Mouse (Mus musculus) liver, embryonic 14.5 days (tissue): ENCODE data around the gene Sept1. TPM values are rescaled to one million over a fixed set of nuclear protein-coding genes. Genes with fewer than 3 reads are reported as not detected.

Source experiments
- ATAC-seq: fragments of 200-750 bp; cut with Nextera tagmentation; 2 replicates; pipeline ENCODE4 v1.8.0; 2017; ENCODE audit warnings: moderate number of reproducible peaks, mild to moderate bottlenecking, moderate library complexity; ENCODE audit not compliant: insufficient read depth
- DNase-seq, 3 experiments: peaks; one replicate each; pipeline ENCODE4 v3.0.0-alpha.2; 2012 to 2013; ENCODE audit warnings: low read depth in 3 of 3, low spot score in 3 of 3
- H3K27ac ChIP-seq: fragments of 300-500 bp; sonication (generic); 2 replicates; pipeline ENCODE4 v1.5.1; 2014; ENCODE audit warnings: moderate library complexity, mild to moderate bottlenecking, control low read depth, inconsistent platforms
- H3K27me3 ChIP-seq: fragments of 300-500 bp; sonication (generic); 2 replicates; pipeline ENCODE4 v1.6.1; 2014; ENCODE audit warnings: mild to moderate bottlenecking, low read length, moderate library complexity; ENCODE audit not compliant: control insufficient read depth, insufficient read depth
- H3K36me3 ChIP-seq: fragments of 300-500 bp; sonication (generic); replicated peaks from 2 replicates; pipeline ENCODE4 v1.6.1; 2014; ENCODE audit warnings: low read depth; ENCODE audit not compliant: control insufficient read depth, insufficient read depth
- H3K4me1 ChIP-seq, 2 experiments: fragments of 200-500 bp in 1 of 2; fragments of 300-500 bp in 1 of 2; sonication (generic) in 1 of 2; replicated peaks; 2 replicates each; pipeline ENCODE4 v1.6.1; 2012 to 2014; ENCODE audit warnings: antibody characterized with exemption in 1 of 2, inconsistent platforms in 1 of 2, low read length in 1 of 2; ENCODE audit not compliant: control insufficient read depth in 2 of 2, insufficient read depth in 2 of 2
- H3K4me2 ChIP-seq: fragments of 300-500 bp; sonication (generic); 2 replicates; pipeline ENCODE4 v1.6.1; 2014; ENCODE audit warnings: low read depth, mild to moderate bottlenecking, control low read depth, moderate library complexity
- H3K4me3 ChIP-seq, 2 experiments: fragments of 200-500 bp in 1 of 2; fragments of 300-500 bp in 1 of 2; sonication (generic) in 1 of 2; 2 replicates each; pipeline ENCODE4 v1.5.1; 2012 to 2014; ENCODE audit warnings: low read depth in 2 of 2, low read length in 2 of 2, mild to moderate bottlenecking in 2 of 2, control low read depth in 1 of 2, inconsistent platforms in 1 of 2, moderate library complexity in 1 of 2; ENCODE audit not compliant: insufficient read depth in 1 of 2
- H3K9ac ChIP-seq: fragments of 300-500 bp; sonication (generic); replicated peaks from 2 replicates; pipeline ENCODE4 v1.6.1; 2014; ENCODE audit warnings: mild to moderate bottlenecking, control low read depth, moderate library complexity
- H3K9me3 ChIP-seq: fragments of 300-500 bp; sonication (generic); 2 replicates; pipeline ENCODE4 v1.6.1; 2016; ENCODE audit warnings: low read length, mixed read lengths; ENCODE audit not compliant: control insufficient read depth
- CTCF ChIP-seq: IDR thresholded peaks from 2 replicates; pipeline ENCODE4 v1.5.1; 2016; ENCODE audit warnings: antibody characterized with exemption, low read depth, control low read depth
- EP300 ChIP-seq: IDR thresholded peaks from 2 replicates; pipeline ENCODE4 v1.6.1; 2016; ENCODE audit warnings: antibody characterized with exemption, low read depth
- WGBS: fragments of 180-500 bp; shearing (Covaris S2); extraction: QIAGEN DNeasy Blood & Tissue Kit; methylation state at CpG from one replicate; pipeline ENCODE4 v1.1.7; 2014; ENCODE audit not compliant: insufficient replicate concordance; 5-methylcytosine and 5-hydroxymethylcytosine counted together
- polyA plus RNA-seq, 2 experiments: library from polyadenylated mRNA; depleted of rRNA in 1 of 2; stranded (reverse) in 1 of 2; unstranded in 1 of 2; fragments of >200 nt; fragmentation: Nextera tagmentation in 1 of 2; extraction: Ambion mirVana in 1 of 2; gene quantifications; 2 replicates each; pipeline versions ENCODE4 v1.2.1 to v1.2.3; 2012 to 2014

Gene Sept1
- polyA plus RNA-seq, 2 experiments, result 7.0 to 16.1 TPM

DNA sequence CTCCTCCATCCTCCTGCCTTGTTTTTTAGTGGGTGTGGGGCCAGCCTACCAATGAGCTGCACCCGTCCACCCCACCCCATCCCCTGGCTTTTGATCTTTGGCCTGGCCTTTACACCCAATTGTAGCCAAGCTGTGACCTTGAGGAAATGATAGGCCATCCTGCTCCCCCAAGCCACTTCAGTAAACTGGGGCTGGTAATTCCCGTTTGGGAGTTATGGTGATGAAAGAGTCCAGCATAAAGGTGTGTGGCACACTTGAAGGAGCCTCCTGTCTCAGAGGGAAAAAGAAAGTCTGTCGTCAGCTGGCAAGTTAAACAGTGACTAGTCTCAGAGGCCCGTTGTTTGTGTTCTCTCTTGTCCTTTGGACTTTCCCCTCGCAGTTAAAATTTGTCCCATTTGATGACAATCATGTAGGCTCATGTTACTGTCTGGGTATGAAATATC is 43.6 kb upstream of the Sept1 start:
- peaks cover 6 to 29% of the 10 kb centered on the region in 2 experiments for H3K4me1 ChIP-seq
- H3K36me3 ChIP-seq, result peaks cover 4% of the 10 kb centered on the region
- no peaks in the 10 kb centered on the region for H3K27me3 ChIP-seq
- TF ChIP-seq CTCF (no peak), EP300 (no peak)
- no peaks in the 10 kb centered on the region for H3K9me3 ChIP-seq
- no peak for ATAC-seq
- H3K4me3 ChIP-seq, result no peak overlapping the region
- 60% methylated on average over 5 of the region's 5 CpGs for WGBS
- peak overlapping the region; percentile 27; the same call in 1 of the 2 replicates for H3K27ac ChIP-seq
- DNase-seq, result no peak
- H3K9ac ChIP-seq, result no peak overlapping the region
- H3K4me2 ChIP-seq, result no peak overlapping the region

GRCm38 (mm10) chr7:127273925-127274789 is 41.2 kb upstream of the Sept1 start, which contains the start of gene Sephs2:
Gene Sephs2 (minus strand): TSS chr7:127274055.
- peaks cover 8% of the 10 kb centered on the region for H3K36me3 ChIP-seq
- H3K9me3 ChIP-seq, result no peaks in the 10 kb centered on the region
- WGBS, result 3% methylated on average over 39 of the region's 39 CpGs
- H3K27me3 ChIP-seq, result no peaks in the 10 kb centered on the region
- H3K9ac ChIP-seq, result peak within 1 kb of the TSS; percentile 72
- peak within 1 kb of the TSS; percentile 35 for H3K27ac ChIP-seq
- H3K4me2 ChIP-seq, result peak within 1 kb of the TSS; percentile 93
- peaks cover 6 to 29% of the 10 kb centered on the region in 2 experiments for H3K4me1 ChIP-seq
- DNase-seq (peak; percentile 92 to 95 (median 93)), ATAC-seq (peak; percentile 88)
- peak within 1 kb of the TSS; percentile 73 to 90 for H3K4me3 ChIP-seq
- TF ChIP-seq CTCF (no peak), EP300 (peak; percentile 41; the same call in 1 of the 2 replicates)

DNA sequence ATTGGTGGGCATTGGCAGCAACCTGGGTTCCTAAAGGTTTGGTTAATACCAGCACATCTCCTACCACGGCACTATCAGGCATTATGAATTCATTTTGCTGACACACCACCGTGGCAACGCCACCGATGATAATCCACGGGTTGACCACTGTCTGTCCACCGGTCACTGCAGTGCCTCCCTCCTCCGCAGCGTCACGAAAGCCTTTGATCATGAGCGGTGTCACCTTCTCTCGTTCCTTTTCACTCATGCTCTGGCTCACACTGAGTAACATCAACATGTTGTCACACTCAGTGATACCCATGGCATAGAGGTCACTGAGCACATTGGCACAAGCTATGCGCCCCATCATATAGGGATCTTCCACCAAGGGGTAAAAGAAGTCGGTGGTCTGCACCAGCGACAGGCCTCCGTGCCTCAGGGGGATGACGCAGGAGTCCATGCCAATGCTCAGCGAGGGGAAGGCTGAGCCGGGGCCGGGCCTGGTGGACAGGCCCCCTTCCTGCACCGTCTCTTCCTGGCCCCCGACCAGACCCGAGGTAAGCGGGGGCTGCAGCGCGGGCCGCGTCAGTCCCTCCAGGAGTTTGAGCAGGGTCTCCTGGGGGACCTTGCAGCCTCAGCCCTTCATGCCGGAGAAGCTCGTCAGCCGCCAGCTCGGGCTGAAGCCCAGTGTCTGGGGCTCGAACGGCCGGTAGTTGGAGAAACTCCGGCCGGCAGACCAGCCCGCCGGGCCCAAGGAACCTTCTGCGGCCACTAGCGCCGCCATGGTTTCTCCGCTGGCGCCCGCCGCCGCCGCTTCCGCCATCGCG is 40.4 kb upstream of the Sept1 start:
- TF ChIP-seq EP300, result no peak
- TF ChIP-seq CTCF, result 0 out of 2 replicates have a peak, but pooled peaks have one; percentile 2
- H3K4me3 ChIP-seq, result peak overlapping the region; percentile 73 to 90
- H3K27ac ChIP-seq, result peak overlapping the region; percentile 35
- 10% methylated on average over 50 of the region's 50 CpGs for WGBS
- peak overlapping the region; percentile 72 for H3K9ac ChIP-seq
- no peaks in the 10 kb centered on the region for H3K27me3 ChIP-seq
- ATAC-seq, result peak; percentile 46
- no peaks in the 10 kb centered on the region for H3K9me3 ChIP-seq
- peaks cover 6 to 29% of the 10 kb centered on the region in 2 experiments for H3K4me1 ChIP-seq
- peak overlapping the region; percentile 93 for H3K4me2 ChIP-seq
- DNase-seq, result no peak
- peaks cover 8% of the 10 kb centered on the region for H3K36me3 ChIP-seq

- ATAC-seq, result no peak
- Histone ChIP-seq H3K36me3 (peaks cover 8% of the 10 kb centered on the region), H3K4me2 (peak overlapping the region; percentile 93), H3K4me3 (peak overlapping the region; percentile 73 to 90), H3K9ac (peak overlapping the region; percentile 72), H3K9me3 (no peaks in the 10 kb centered on the region), H3K4me1 (peaks cover 6 to 26% of the 10 kb centered on the region in 2 experiments), H3K27me3 (no peaks in the 10 kb centered on the region), H3K27ac (no peak overlapping the region)
- no peak for TF ChIP-seq CTCF
- WGBS, result 81% methylated on average over 15 of the region's 15 CpGs
- no peak for DNase-seq
These were observed 39.6 kb upstream of the Sept1 start for GRCm38 (mm10) chr7:127272566-127272965.

DNA sequence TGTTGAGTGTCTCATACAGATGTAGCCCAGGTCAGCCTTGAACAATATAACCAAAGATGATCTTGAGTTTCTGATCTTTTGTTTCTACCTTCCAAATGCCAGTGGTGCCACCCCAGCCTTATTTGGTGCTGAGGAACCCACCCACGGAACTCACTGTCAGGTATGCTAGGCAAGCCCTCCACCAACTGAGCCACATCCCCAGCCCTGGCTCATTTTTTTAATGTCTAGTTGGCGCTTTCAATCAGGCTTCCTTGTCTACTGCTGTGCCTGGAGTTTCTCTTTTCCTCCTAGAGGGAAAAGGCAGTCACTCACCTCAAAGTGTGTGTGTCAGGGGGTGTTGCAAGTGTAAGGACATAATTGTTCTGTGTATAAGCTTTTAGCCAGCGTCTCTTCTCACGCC is 38.2 kb upstream of the Sept1 start:
- ATAC-seq (no peak), DNase-seq (no peak)
- Histone ChIP-seq H3K4me2 (peak overlapping the region; percentile 93), H3K4me3 (no peak overlapping the region; a peak in 1 of 4 replicates), H3K4me1 (peaks cover 6 to 19% of the 10 kb centered on the region in 2 experiments), H3K27ac (no peak overlapping the region), H3K36me3 (peaks cover 8% of the 10 kb centered on the region), H3K9ac (no peak overlapping the region), H3K9me3 (no peaks in the 10 kb centered on the region), H3K27me3 (no peaks in the 10 kb centered on the region)
- TF ChIP-seq CTCF (no peak), EP300 (no peak)
- 83% methylated on average over 4 of the region's 4 CpGs for WGBS
